Mouse (Mus musculus): ENCODE measurements around the gene Tmem259.

GRCm38 (mm10) chr10:79945507-79946234 lies 38.5 kb downstream of the Tmem259 start:
- TF ChIP-seq CTCF (IDR thresholded peaks at IDR 0.05; ENCODE audit: low read depth) (no peak), EP300 (IDR thresholded peaks at IDR 0.05; ENCODE audit: low read depth) (no peak)
